Mouse (Mus musculus) frontal cortex, postnatal 36 days (tissue): Measurements from ENCODE around the gene Muc3.

Experiments used
- DNase-seq, 2 experiments: peaks; one replicate each; pipeline ENCODE4 v3.0.0; 2022; ENCODE audit warnings: low spot score in 2 of 2

Muc3 gene

GRCm38 (mm10) chr5:137095135-137095534 lies 54.0 kb downstream of the Muc3 start:
- DNase-seq, result no peak

- no peak for DNase-seq
Measured at GRCm38 (mm10) chr5:137093720-137094119, 55.4 kb downstream of the Muc3 start.

- DNase-seq, result no peak
Measured at GRCm38 (mm10) chr5:137091560-137091959, 57.6 kb downstream of the Muc3 start.

GRCm38 (mm10) chr5:137090870-137091269 lies 58.3 kb downstream of the Muc3 start:
- no peak for DNase-seq

GRCm38 (mm10) chr5:137087410-137087809 lies 61.7 kb downstream of the Muc3 start:
- DNase-seq, result no peak

- DNase-seq, result no peak
Measured at GRCm38 (mm10) chr5:137085731-137086130, 63.4 kb downstream of the Muc3 start.

GRCm38 (mm10) chr5:137085021-137085420 lies 64.1 kb downstream of the Muc3 start:
- DNase-seq, result no peak
